Mouse (Mus musculus) heart, postnatal 0 days (tissue): ENCODE measurements around the gene Sept9.

Experiments used
- CTCF ChIP-seq: IDR thresholded peaks from 2 replicates; pipeline ENCODE4 v1.5.1; 2016; ENCODE audit warnings: antibody characterized with exemption, control low read depth, low read depth
- EP300 ChIP-seq: IDR thresholded peaks from 2 replicates; pipeline ENCODE4 v1.6.1; 2016; ENCODE audit warnings: antibody characterized with exemption, low read depth

GRCm38 (mm10) chr11:117232032-117232431 is 32.6 kb downstream of the Sept9 start:
- TF ChIP-seq EP300 (no peak), CTCF (no peak)
